Mouse (Mus musculus): ENCODE results near the gene Plagl2. TPM values are rescaled to one million over a fixed set of nuclear protein-coding genes. Genes with fewer than 3 reads are reported as not detected.
A peak's percentile ranks its signal among the peaks of the same experiment; 100 is the strongest.

The Plagl2 gene
- polyA plus RNA-seq, 1 experiment from 2014 or later, result 4.4 TPM

DNA sequence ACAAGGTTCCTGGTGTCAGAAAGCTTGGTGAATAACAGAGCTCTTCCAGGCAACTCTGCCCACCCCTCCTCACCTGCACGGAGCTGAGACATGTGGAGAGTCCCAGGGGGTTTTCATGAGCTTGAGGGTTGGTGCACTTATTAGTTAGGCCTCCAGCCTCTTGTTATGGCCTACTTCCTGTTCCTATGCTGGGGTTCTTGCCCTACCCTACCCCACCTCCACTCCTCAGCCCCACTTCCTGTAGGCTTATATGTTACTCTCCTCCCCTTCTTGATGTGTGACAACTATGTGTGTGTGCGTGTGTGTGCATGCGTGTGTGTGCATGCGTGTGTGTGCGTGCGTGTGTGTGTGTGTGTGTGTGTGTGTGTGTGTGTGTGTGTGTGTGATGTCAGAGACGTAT is 21.8 kb upstream of the Plagl2 start:
- 89% methylated on average over 7 of the region's 7 CpGs for WGBS
- Histone ChIP-seq H3K4me3 (replicated peaks) (no peak overlapping the region), H3K4me2 (no peak overlapping the region), H3K27me3 (replicated peaks) (no peaks in the 10 kb centered on the region), H3K27ac (replicated peaks) (no peak overlapping the region), H3K36me3 (peaks cover 57% of the 10 kb centered on the region), H3K4me1 (no peaks in the 10 kb centered on the region), H3K9ac (replicated peaks) (no peak overlapping the region), H3K9me3 (replicated peaks) (no peaks in the 10 kb centered on the region)
- no peak for ATAC-seq (ENCODE audit: low FRiP score)

DNA sequence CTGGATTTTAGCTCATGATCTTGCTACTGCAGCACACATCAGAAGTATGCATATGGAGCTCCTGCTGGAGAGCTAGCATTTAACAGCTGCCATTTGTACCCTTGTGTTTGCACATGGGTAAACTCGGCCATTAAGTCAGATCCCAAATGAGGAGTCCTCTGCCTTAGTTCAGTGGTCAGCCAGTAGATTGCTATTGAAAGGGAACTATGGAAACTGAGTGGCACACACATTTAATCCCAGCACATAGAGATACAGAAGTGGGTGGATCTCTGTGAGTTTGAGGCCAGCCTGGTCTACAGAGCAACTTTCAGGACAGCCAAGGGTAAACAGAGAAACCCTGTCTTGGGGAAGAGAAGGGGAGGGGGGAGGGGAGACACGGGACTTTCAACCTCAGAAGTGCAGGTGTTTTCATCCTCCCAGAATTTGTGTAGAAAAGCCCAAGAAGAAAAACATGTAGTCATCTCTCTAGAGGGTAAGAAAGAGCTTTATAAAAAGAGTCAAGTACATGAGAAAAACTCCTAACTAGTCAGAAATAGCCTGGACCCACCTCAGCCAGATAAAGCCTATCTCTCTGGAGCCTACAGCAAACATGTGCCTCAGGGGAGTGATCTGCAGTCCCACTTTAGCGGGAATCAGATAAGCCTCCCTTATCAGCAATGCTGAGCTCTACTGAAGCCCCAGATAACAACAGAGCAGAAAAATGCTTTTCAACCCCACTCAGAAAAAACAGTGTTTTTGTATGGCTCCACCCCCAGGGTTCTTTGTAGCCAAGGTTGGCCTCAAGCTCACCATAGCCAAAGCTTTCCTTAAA is 18.8 kb upstream of the Plagl2 start:
- H3K4me1 ChIP-seq, result no peaks in the 10 kb centered on the region
- no peaks in the 10 kb centered on the region for H3K27me3 ChIP-seq (replicated peaks)
- no peak overlapping the region for H3K4me2 ChIP-seq
- H3K4me3 ChIP-seq (replicated peaks), result no peak overlapping the region
- WGBS, result 76% methylated on average over 3 of the region's 3 CpGs
- no peak for ATAC-seq (ENCODE audit: low FRiP score)
- no peaks in the 10 kb centered on the region for H3K9me3 ChIP-seq (replicated peaks)
- H3K27ac ChIP-seq (replicated peaks), result no peak overlapping the region
- peaks cover 41% of the 10 kb centered on the region for H3K36me3 ChIP-seq
- no peak overlapping the region for H3K9ac ChIP-seq (replicated peaks)

DNA sequence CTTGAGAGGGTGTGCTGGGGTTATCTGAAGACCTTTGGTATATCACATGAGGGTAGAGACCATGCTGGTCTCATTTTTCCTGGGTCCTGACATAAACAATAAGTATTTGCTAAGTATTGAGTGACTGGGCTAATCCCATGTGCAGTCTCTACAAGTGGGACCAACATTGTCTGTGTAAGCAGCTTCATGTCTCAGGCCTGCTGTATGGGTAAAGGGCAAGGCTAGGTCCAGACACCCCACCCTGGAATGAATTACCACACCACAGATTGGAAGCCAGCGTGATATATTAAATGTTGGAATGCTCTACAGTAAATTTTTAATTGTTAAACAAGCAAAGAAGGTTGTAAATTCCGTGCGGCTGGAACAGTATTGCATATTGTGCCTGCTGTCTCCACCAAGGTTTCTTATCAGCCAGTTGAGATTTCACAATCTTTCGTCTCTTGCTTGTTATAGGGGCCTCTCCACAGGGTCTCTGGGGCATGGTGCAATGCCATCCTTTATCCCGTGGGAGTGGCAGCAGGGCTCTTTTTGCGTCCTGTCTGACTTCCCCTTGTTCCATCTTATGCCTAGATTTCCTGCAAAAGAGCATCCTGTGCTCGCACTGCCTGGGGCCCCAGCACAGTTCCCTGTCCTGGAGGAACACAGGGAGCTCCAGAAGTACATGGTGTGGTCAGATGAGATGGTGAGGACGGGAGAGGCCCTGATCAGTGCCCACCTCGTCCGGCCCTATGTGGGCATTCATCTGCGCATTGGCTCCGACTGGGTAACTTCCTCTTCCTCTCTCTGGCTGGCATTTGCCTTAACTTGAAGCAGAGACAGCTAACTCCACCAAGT is 18.0 kb upstream of the Plagl2 start:
- H3K9ac ChIP-seq (replicated peaks), result no peak overlapping the region
- no peaks in the 10 kb centered on the region for H3K9me3 ChIP-seq (replicated peaks)
- no peak for ATAC-seq (ENCODE audit: low FRiP score)
- no peak overlapping the region for H3K4me3 ChIP-seq (replicated peaks)
- H3K27me3 ChIP-seq (replicated peaks), result no peaks in the 10 kb centered on the region
- H3K4me2 ChIP-seq, result no peak overlapping the region
- peaks cover 35% of the 10 kb centered on the region for H3K36me3 ChIP-seq
- 85% methylated on average over 12 of the region's 12 CpGs for WGBS
- H3K4me1 ChIP-seq, result no peaks in the 10 kb centered on the region
- H3K27ac ChIP-seq (replicated peaks), result no peak overlapping the region

DNA sequence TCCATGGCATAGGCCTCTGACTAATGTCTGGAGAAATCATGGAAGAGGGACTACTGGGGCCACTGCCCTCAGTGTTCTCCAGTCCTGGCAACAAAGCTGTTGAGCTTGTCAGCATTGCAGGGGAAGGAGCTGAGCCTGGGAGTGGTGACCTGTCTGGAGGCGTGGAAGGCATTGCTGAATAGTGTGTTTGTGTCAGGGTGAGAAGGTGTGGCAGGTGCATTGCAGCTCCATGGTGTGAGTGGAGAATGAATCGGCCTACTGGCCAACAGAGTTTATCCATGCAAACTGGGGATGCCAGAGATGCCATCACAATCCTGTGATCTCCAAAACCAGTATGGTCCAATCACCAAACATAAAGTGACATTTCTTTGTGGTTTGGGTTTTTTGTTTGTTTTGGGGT is 15.4 kb upstream of the Plagl2 start:
- 96% methylated on average over 2 of the region's 2 CpGs for WGBS
- Histone ChIP-seq H3K9ac (replicated peaks) (no peak overlapping the region), H3K4me3 (replicated peaks) (no peak overlapping the region), H3K27ac (replicated peaks) (no peak overlapping the region), H3K4me1 (no peaks in the 10 kb centered on the region), H3K27me3 (replicated peaks) (no peaks in the 10 kb centered on the region), H3K36me3 (peaks cover 31% of the 10 kb centered on the region), H3K4me2 (no peak overlapping the region), H3K9me3 (replicated peaks) (no peaks in the 10 kb centered on the region)
- no peak for ATAC-seq (ENCODE audit: low FRiP score)

DNA sequence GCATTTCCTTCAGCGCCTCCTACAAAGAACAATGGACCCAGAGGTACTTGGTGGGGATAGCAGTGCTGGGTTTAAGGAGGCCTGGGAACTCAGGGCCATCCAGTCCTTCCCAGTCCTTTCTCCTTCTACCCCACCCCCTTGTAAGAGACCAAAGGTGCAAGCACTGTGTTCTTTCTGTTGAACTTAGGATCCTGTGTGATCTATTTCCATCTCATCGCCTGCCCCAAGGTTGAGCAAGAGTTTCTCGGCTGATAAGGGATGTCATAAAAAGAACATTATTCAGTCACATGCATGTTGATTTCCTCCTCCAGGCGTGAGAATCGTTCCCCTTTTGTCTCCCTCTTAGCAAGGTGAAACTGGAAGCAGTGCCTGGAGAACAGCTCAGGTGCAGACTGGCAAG is 8.5 kb upstream of the Plagl2 start:
- WGBS, result 85% methylated on average over 5 of the region's 5 CpGs

DNA sequence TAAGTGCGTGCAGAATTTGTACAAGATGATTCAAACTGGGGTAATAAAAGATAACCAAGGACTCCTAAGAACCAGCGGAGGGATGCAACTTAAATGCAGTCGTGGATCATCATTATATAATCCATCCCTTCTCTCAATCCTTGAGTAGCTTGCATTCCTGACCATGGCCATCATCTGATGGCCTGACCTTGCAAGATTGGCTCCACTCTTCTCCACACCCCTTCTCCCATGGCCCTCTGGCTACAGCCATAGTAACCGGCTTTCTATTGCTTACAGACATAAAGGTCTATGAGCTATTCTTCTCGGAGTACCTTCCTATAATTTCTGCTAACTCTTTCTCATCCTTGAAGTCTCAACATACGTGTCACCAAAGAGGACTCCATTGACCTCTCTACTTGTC is 930 bp upstream of the Plagl2 start:
- H3K36me3 ChIP-seq, result no peaks in the 10 kb centered on the region
- ATAC-seq (ENCODE audit: low FRiP score), result no peak
- H3K4me1 ChIP-seq, result peaks cover 45% of the 10 kb centered on the region
- H3K27ac ChIP-seq (replicated peaks), result 0 out of 2 replicates have a peak overlapping the region, but pooled peaks have one; percentile 28
- WGBS, result 65% methylated on average over 6 of the region's 6 CpGs
- peak overlapping the region; percentile 96; the same call in 1 of the 2 replicates for H3K9ac ChIP-seq (replicated peaks)
- peak overlapping the region; percentile 78 for H3K4me2 ChIP-seq
- H3K9me3 ChIP-seq (replicated peaks), result no peaks in the 10 kb centered on the region
- peak overlapping the region; percentile 91 for H3K4me3 ChIP-seq (replicated peaks)
- H3K27me3 ChIP-seq (replicated peaks), result no peaks in the 10 kb centered on the region

More for the DNA sequence above, 8.5 kb upstream of the Plagl2 start:
- Histone ChIP-seq H3K27me3 (replicated peaks) (no peaks in the 10 kb centered on the region), H3K27ac (replicated peaks) (no peak overlapping the region), H3K36me3 (peaks cover 46% of the 10 kb centered on the region), H3K4me3 (replicated peaks) (no peak overlapping the region), H3K4me1 (no peaks in the 10 kb centered on the region), H3K9me3 (replicated peaks) (no peaks in the 10 kb centered on the region), H3K4me2 (no peak overlapping the region), H3K9ac (replicated peaks) (no peak overlapping the region)
- ATAC-seq (ENCODE audit: low FRiP score), result no peak

DNA sequence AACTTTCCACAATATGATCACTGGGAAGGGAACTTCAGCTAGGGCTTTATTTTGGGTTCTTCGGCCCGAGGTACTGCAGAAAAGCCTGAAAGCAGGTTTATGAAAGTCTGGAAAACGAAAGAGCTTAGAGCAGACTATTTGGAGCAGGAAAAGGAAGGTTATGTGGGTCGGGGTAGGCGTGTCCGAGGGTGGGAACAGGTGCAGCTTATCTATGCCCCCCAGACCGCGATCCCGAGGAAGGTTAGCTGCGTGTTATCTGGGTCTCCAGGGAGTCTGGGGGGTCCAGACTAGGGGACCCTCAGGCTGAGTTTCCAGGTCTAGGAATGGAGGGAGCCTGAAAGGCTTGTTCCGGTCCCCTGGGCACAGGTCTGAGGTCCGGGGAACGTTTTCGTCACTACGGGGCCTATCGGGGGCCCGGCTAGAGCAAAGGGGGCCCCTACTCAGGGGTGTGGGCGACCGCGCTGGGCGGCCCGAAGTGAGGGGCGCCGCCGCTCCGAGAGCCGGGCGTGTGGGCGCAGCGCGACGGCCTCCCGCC is 458 bp downstream of the Plagl2 start:
- 0% methylated on average over 20 of the region's 33 CpGs for WGBS

DNA sequence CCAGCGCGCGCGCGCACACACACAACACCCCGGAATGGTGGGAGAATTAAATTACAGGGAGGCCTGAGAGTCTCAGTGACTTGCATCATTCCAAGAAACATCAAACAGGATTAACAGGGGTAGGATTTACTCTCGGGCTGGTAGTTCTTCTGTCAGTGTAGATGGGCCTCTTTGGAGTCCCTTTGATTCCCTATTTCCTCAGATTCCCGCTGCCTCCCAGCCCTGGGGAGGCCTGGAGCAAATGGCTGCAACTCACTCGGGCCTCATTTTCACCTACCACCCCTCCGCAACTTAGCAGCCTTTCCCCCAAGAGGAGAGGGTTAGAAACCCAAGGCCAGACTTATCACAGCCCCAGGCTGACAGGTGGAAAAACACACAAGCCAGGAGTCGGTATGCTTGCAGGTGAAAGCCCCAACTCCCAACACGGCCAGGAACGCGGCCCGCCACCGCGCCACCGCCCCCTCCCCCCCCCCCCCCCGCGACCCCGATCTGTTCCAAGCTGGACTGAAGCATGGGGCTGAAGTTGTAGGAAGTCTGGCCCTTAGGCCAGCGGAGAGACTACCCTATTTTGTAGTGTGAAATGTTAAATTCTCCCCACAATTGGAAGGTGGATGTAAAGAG is 1.3 kb downstream of the Plagl2 start:
- WGBS, result 8% methylated on average over 22 of the region's 22 CpGs
- peak overlapping the region; percentile 91 for H3K27ac ChIP-seq (replicated peaks)

More for the DNA sequence above, 458 bp downstream of the Plagl2 start:
- Histone ChIP-seq H3K36me3 (peaks cover under 1% of the 10 kb centered on the region; the same call in 1 of the 2 replicates), H3K9me3 (replicated peaks) (no peaks in the 10 kb centered on the region), H3K27ac (replicated peaks) (peak overlapping the region; percentile 91), H3K27me3 (replicated peaks) (no peaks in the 10 kb centered on the region), H3K9ac (replicated peaks) (peak overlapping the region; percentile 96), H3K4me1 (peaks cover 46% of the 10 kb centered on the region), H3K4me3 (replicated peaks) (peak overlapping the region; percentile 91), H3K4me2 (peak overlapping the region; percentile 78)
- peak; percentile 69 for ATAC-seq (ENCODE audit: low FRiP score)

DNA sequence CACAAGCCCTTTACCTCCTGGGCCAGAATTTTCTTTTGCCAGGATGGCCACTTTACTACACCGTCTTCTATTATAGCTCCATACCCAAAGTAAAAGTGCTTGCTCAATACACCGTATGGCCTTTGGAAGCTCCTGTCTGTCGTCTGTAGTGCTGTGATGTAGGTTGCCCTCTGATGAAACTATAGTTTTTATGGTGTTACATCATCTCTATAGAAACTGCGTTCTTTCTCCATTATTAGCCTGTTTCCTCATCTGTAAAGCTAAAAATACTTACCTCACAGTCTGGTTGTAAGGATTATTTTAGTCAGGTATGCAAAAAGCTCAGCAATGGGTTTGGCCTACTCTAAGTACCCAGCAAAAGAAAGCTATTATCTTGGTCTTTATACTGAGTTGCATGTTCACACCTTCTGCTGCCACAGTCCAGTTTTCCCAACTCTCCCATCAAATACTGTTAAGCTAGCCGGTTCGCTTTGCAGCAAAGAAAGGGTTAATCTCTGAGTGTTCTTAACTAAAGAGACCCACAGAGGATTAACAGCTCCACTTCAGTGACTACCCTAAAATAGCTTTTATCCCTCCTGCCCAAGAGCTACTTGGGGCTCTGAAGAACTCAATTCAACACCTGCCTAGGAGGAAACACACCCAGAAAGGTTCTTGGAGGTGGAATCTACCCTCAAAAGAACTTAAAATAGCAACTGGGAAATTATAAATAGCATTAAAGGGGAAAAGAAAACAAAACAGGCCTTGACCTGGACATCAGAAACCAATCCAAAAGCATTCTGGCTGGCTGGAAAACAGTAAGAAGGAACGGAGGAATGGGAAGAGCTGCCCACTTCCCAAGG is 2.0 kb downstream of the Plagl2 start:
- no peak for ATAC-seq (ENCODE audit: low FRiP score)
- Histone ChIP-seq H3K4me1 (peaks cover 46% of the 10 kb centered on the region), H3K9me3 (replicated peaks) (no peaks in the 10 kb centered on the region), H3K9ac (replicated peaks) (peak overlapping the region; percentile 96), H3K4me3 (replicated peaks) (peak overlapping the region; percentile 91), H3K27ac (replicated peaks) (peak overlapping the region; percentile 49), H3K4me2 (peak overlapping the region; percentile 78), H3K27me3 (replicated peaks) (no peaks in the 10 kb centered on the region), H3K36me3 (peaks cover 16% of the 10 kb centered on the region)
- WGBS, result 68% methylated on average over 7 of the region's 7 CpGs

More for the DNA sequence above, 1.3 kb downstream of the Plagl2 start:
- no peak for ATAC-seq (ENCODE audit: low FRiP score)
- H3K9ac ChIP-seq (replicated peaks), result peak overlapping the region; percentile 96
- no peaks in the 10 kb centered on the region for H3K27me3 ChIP-seq (replicated peaks)
- peak overlapping the region; percentile 91 for H3K4me3 ChIP-seq (replicated peaks)
- peaks cover 8% of the 10 kb centered on the region; the same call in 1 of the 2 replicates for H3K36me3 ChIP-seq
- no peaks in the 10 kb centered on the region for H3K9me3 ChIP-seq (replicated peaks)
- peak overlapping the region; percentile 78 for H3K4me2 ChIP-seq
- peaks cover 46% of the 10 kb centered on the region for H3K4me1 ChIP-seq

DNA sequence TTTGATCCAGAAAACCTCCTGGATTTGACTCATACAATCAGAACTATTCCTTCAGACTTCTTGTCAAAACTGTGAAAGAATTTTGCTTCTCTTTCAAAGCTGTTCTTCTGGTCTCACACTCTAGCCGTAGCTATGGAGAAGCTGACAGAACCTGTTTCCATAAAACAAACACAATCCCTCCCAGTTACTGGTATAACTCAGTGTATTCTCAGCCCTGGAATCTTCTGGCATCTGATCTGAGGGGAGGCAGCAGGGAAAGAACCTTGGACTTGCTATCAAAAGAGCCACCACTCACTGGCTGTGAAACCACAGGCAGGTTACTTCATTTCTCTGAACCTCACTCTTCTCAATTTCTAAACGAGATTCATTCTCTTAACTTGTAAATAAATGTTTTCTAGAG is 2.8 kb downstream of the Plagl2 start:
- Histone ChIP-seq H3K9me3 (replicated peaks) (no peaks in the 10 kb centered on the region), H3K4me3 (replicated peaks) (no peak overlapping the region), H3K9ac (replicated peaks) (no peak overlapping the region), H3K27ac (replicated peaks) (no peak overlapping the region; the same call in 1 of the 2 replicates), H3K4me1 (peaks cover 46% of the 10 kb centered on the region), H3K4me2 (no peak overlapping the region), H3K27me3 (replicated peaks) (no peaks in the 10 kb centered on the region), H3K36me3 (peaks cover 22% of the 10 kb centered on the region)
- WGBS, result 76% methylated on average over 2 of the region's 2 CpGs
- no peak for ATAC-seq (ENCODE audit: low FRiP score)

All from neural tube, embryonic 15.5 days (tissue).